Mouse (Mus musculus) frontal cortex, adult 2 months (tissue): Measurements from ENCODE around the gene Rapgef4. TPM values are rescaled to one million over a fixed set of nuclear protein-coding genes. Genes with fewer than 3 reads are reported as not detected.

ENCODE experiments used
- DNase-seq, 2 experiments: peaks; one replicate each; pipeline ENCODE4 v3.0.0; 2022; ENCODE audit warnings: low spot score in 1 of 2; ENCODE audit errors: extremely low spot score in 1 of 2
- polyA plus RNA-seq: library from polyadenylated mRNA; depleted of rRNA; stranded (reverse); fragments of >200 nt; gene quantifications from 2 replicates; pipeline ENCODE4 v1.2.3, GENCODE M21; 2012

Gene Rapgef4
- polyA plus RNA-seq, 1 experiment, result 366 TPM

DNA sequence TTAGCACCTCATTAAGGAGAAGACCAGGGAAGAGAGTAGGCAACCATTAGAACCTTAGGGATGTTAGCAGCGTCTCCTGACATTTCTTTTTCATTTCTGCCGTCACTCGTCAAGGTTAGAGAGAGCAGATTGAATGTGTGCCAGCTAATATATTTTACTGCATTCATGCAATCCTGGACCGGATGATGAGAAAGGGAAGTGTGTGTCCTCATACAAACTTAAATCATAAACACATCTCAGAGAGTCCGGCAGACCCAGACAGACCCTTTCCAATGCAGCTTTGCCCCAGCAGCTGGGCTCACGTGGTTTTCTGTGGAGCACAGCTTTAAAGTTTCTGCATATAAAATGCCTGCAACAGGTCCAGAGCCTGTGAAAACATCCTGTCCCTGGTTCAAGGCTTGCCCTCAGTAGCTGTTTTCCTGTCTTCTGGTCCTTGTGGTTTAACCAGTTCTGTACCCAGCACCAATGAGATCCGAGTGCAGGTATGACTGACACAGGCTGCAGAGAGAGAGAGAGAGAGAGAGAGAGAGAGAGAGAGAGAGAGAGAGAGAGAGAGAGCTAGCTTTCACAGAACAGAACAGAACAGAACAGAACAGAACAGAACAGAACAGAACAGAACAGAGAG, 163.6 kb downstream of the Rapgef4 start:
- DNase-seq, result no peak

DNA sequence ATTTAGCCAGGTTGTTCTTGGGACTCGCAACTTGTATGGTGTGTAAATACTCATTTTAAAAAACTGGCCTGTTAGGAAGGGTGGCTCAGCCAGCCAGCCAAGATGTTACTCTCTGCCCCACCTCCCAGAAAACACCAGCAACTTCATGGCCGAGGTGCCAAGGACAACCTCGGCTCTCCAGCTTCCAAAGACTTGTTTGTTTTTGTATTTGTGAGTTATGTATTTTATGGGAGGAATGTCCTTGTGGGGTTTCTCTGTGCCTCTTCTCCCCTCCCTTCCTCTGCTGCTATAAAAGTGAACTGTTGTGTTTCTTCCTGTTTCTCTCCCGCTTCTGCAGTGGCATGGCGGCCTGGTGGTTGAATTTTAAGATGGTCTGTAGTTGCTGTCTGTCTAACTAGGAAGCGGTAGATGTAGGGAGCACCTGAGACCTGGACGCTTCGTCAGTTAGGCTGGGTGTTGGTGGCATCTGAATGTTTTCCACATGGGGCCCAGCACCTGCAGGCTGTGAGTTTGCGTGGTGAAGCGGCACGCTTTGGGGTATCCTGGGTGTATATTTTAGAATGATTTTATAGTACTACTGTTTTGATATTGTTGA, 164.3 kb downstream of the Rapgef4 start:
- DNase-seq, result no peak

DNA sequence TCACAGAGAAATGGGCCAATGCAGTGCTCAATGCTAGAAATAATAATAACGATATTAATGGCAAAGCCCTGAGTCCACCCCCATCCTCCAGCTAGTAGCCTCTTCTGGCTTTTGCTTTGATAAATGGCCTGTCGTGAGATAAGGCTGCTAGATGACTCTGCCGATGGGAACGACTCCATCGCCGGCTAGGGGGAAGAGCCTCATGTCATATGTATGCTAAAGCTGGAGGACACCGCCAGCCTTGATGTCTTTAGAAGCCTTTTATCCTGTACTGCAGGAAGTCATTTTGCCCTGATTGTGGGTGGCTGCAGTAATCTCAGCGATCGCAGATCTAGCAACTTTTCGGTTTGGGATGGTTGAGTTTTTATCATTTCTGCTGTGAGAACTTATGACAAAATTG, 165.0 kb downstream of the Rapgef4 start:
- no peak for DNase-seq

GRCm38 (mm10) chr2:72147246-72147645, 166.2 kb downstream of the Rapgef4 start:
- DNase-seq, result no peak

DNA sequence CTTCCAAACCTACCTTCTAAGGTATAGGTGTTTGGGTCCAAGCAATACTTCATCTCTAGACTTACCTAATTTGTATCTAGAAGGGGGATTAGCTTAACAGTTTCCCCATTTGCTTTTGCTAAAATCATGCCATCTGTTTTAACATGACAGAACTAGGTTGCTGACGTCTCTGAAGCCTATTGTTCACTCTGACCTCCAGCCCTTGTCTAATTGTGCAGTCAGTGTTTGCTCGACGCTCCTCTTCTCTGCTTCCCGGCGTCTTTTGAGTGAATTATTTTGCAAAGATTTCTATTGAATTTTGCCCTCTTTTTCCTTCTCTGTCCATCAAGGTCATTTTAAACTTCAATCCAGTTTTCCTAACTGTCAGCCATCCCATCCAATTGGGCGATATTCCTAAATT, 166.7 kb downstream of the Rapgef4 start:
- DNase-seq, result no peak

DNA sequence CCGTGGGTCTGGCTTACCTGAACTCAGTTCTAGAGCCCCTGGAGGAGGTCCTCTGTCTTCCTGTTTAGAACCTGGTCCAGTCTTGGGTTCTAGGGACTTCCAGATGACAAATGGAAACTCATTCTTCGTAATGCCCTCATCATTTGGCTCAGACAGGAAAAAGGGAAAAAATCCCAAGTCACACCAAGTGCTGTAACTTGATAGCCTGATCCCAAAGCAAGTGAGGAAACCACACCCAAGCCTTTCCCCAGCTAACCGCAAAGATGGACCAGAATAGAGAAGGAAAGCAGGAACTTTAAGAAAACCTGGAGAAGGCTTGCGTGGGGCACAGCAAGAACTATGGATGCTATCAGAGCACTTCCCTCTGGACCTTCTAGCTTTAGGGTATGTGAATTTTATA, 167.6 kb downstream of the Rapgef4 start:
- DNase-seq, result no peak

GRCm38 (mm10) chr2:72149059-72149458, 168.0 kb downstream of the Rapgef4 start:
- DNase-seq, result peak in 1 of 2 experiments; percentile 85

DNA sequence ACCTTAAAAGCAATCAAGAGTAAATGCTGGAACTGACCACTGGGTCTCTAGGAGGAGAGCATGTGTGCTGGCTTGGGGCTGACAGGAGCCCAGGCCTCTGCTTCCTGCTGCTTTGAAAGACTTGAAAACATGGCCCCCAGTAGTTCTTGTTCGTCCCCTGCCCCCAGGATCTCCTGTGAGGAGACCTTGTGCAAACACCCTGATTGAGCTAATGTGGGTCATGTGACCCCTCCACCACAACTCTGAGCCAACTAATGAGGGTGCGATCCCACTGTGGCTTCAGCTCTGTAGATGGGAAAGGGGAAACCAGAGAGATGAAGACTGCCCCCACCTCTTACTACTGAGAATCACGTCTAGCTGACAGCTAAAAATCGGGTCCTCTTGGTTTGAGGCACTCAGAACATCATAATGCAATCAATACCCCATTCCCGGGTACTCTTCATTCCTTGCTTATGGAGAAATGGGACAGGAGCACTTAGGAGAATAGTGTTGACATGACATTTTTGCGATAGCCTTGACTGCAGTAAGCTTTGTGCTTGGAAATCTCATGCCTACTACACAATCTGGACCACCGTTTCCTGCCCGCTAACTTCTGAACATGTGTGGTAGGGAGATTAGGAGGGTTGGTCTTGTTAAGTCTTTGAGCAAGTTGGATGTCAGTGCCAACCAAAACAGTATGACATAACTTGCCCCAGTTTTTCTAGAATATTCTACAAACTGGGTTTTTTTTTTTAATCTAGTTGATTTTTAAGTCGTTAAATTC, 170.9 kb downstream of the Rapgef4 start:
- DNase-seq, result no peak

DNA sequence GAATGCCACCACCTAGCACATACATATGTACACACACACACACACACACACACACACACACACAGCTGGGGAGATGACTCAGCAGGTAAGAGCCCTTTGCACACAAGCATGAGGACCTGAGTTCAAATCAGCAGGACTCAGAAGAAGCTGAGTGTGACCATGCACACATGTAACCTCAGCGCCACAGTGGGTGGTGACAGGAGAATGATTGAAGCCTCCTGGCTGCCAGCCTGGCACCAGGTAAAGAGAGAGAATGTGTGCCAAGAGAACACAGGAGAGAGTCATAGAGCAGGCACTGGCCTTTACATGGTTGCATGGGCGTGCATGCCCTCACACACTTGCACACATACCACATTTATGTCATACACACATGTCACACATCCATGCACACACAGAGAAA, 171.7 kb downstream of the Rapgef4 start:
- no peak for DNase-seq

- DNase-seq, result no peak
Observed at GRCm38 (mm10) chr2:72153851-72154250, 172.8 kb downstream of the Rapgef4 start.

GRCm38 (mm10) chr2:72155102-72155773, 174.2 kb downstream of the Rapgef4 start:
- no peak for DNase-seq

DNA sequence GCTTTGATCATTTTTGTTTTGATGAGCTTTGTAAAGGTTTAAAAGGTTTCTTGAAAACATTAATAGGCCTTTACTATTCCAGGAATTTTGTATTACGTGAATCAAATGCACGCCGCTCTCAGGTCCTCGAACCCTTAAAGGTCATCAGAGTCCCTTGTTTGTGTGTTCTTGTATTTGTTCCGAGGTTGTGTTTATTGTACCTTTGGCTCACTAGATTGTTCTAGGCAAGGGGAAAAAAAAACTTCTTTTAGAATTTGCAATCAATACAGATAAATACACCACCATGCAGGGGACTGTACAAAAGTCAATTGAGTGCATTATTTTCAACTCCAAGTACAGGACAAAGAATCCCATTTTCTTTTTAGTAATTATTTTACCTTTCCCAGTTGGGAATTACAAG, 175.4 kb downstream of the Rapgef4 start:
- no peak for DNase-seq

GRCm38 (mm10) chr2:72157561-72157960, 176.5 kb downstream of the Rapgef4 start:
- no peak for DNase-seq

GRCm38 (mm10) chr2:72158045-72158444, 177.0 kb downstream of the Rapgef4 start:
- DNase-seq, result no peak

DNA sequence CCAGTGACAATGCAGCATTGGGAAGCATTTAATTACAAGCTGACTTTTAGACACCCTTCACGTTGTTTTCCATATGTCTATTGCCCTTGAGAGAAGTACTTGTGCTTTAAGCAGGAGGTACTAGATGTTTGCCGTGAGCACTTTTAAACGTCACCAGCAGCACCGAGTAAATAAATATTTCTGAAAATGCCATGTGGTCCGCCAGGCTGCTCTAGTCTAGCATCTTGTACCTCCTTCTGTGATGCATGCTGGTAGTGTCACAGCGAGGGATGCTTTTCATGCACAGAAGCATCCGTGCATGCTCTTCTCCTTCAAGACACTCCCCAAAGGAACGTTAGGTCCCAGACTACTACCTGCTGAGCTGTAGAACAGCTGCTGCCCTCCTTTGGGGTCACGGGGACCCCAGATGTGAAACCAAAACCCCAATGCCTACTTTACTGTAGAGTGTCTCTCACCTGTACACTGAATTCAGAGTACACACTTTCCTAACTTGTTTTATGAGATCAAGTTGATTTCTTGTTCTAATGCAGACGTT, 177.7 kb downstream of the Rapgef4 start:
- no peak for DNase-seq

- DNase-seq, result no peak
Observed at GRCm38 (mm10) chr2:72159281-72159680, 178.2 kb downstream of the Rapgef4 start.

DNA sequence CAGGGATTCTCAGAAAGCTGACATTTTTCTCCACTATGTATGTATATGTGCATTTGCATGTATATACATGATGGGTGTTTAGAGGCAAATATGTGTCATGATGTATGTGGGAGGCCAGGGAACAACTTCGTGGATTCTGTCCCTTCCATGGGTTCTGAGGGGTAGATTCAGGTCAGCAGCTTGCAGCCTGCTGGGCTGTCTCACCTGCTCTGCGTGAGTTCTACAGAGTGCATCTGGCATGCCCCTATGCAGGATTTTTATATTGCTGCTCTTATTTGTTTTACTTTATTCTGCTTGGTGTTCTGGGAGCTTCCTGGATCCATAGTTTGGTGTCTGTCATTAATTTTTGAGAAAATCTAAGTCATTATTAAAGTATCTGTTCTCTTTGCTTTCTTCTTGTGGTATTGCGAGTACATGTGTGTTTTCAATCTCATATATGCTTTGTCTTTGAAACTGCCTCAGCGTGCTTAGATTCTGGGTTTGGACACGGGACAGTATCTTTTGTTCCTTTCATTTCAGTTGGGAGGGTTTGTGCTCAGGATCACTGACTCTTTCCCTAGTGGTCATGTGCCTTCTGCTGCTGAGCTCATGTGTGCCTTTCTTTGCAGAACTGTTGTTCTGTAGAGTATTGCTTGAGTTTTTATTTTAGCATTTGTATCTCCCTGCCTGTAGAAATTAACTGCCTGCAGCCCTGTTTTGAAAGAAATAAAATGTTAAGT, 184.3 kb downstream of the Rapgef4 start:
- no peak for DNase-seq

GRCm38 (mm10) chr2:72169451-72170100, 188.5 kb downstream of the Rapgef4 start:
- no peak for DNase-seq

DNA sequence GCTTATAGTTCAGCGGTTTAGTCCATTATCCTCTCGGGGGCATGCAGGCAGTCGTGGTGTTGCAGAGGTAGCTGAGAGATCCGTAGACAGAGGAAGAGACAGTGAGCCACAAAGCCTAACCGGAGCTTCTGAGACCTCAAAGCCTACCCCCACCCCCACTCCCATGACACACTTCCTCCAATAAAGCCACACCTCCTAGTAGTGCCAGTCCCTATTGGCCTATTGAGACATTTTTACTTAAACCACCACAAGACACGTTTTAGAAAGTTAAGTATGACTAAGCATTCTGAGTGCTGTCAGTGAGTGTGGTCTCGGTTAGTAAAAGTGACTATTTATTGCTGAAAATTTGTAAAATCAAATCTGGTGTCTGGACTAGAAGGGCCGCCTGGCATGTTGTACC, 189.5 kb downstream of the Rapgef4 start:
- DNase-seq, result no peak

- DNase-seq, result no peak
Observed at GRCm38 (mm10) chr2:72171204-72171603, 190.2 kb downstream of the Rapgef4 start.
